Mouse (Mus musculus): ENCODE results near the gene Rcsd1. TPM values are rescaled to one million over a fixed set of nuclear protein-coding genes. Genes with fewer than 3 reads are reported as not detected.
"Not testable (repeated sequence)": the region's sequence is repeated elsewhere in the genome, so short reads cannot be mapped to it uniquely, and the experiment has no call there.

Rcsd1 gene
- total RNA-seq, 1 experiment from 2014 or later = 87.9 TPM

DNA sequence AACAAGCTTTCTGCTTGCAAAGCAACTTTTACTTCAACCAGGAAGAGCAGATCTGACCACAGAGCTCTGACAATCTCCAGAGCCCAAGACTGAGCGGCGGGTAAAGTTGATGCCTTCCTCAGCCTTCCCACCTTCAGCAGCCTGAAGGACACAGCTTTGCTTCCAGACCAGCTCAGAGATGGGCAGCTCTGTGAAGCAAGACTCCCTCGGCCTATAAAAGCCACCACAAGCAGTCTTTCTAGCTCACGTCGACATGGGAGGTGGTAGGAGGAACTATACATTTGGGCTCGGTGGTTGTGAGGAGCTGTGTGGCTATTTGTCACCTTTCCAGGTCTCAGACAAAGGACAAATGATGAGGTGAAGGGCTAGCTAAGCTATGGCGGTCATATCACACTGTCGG is 11.9 kb downstream of the Rcsd1 start:
- no peak for ATAC-seq (replicated peaks; ENCODE audit: insufficient number of reproducible peaks, low FRiP score, low TSS enrichment, poor library complexity, severe bottlenecking)

DNA sequence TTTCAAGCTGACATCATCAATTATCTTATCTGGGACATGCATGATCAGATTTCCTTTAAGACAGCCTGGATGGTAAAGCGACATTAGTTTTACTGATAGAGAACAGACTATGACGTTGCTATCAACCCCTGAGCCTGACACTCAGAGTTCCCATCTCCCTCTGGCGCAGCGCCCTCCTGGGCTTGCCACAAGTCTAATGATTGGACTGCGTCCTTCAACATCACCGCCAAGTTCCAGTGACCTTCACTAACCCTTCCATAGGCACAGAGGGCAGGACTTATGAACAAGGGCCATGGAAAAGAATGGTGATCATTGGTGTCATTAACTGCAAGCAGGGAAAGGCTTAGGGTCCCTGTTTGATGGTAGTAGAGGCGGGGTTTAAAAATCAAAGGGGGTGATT is 12.7 kb downstream of the Rcsd1 start:
- no peak for ATAC-seq (replicated peaks; ENCODE audit: insufficient number of reproducible peaks, low FRiP score, low TSS enrichment, poor library complexity, severe bottlenecking)

DNA sequence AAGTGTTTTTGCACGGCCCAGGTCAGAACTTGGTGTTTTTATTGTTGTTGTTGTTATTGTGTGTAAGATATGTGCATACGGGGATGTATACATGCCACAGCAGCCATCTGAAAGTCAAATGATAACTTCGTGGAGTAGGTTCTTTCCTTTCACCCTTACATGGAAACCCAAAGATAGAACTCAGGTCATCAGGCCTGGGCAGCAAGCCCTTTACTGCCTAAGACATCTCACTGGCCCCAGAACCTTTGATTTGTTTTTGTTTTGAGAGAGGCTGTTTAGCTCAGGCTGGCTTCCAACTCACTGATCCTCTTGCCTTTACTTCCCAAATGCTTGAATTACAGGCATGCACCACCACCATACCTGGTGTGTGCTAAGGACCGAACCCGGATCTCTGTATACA is 13.5 kb downstream of the Rcsd1 start:
- ATAC-seq (replicated peaks; ENCODE audit: insufficient number of reproducible peaks, low FRiP score, low TSS enrichment, poor library complexity, severe bottlenecking) = no peak

DNA sequence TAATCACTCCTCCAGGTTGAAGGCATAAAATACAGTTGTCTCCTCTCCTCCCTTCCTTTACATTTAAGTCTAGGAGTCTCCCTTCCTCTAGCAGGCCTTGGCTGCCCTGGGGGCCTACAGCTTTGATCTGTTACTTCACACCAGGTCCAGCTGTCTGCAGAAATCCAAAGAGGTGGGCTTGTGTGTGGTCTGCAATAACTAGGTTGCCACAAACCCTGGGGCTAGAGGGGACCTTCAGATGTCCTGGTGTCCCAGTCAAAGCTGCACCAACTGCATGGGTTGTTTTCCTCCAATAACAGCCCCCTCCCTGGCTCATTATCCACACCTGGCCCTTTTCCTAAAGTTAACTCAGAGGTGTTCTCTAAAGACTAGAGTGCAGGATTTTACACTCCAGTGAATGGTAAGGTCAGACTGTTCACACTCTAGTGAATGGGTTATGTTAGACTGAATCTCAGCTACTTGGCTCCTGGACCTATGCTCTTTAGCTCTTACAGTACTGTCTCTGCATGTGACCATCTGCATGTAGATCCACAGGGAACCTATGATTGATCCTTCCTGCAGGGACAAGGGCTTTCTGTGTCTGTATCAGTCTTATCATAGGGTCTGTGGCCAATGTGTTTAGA is 14.1 kb downstream of the Rcsd1 start:
- ATAC-seq (replicated peaks; ENCODE audit: insufficient number of reproducible peaks, low FRiP score, low TSS enrichment, poor library complexity, severe bottlenecking) = no peak

- no peak for ATAC-seq (replicated peaks; ENCODE audit: insufficient number of reproducible peaks, low FRiP score, low TSS enrichment, poor library complexity, severe bottlenecking)
These were observed 15.7 kb downstream of the Rcsd1 start for GRCm38 (mm10) chr1:165693856-165694255.

DNA sequence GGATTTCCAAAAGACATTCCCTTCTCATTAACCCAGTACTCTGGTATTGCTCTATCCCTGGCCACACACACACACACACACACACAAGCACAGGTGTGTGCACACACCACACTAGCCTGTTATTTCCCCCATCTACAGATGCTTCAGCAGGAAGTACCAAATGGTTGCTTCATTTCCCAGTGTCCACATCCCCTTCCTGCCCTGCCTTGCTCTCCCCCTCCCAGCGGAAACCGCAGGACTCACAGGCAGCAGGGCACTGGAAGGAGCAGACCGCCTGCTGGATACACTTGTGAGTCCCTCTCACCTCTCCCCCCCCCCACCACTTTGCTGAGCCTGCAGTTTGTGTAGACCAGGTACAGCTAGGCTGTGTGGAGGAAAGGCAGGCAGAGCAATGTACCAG is 18.0 kb downstream of the Rcsd1 start:
- peak; percentile 89 for ATAC-seq (replicated peaks; ENCODE audit: insufficient number of reproducible peaks, low FRiP score, low TSS enrichment, poor library complexity, severe bottlenecking)

DNA sequence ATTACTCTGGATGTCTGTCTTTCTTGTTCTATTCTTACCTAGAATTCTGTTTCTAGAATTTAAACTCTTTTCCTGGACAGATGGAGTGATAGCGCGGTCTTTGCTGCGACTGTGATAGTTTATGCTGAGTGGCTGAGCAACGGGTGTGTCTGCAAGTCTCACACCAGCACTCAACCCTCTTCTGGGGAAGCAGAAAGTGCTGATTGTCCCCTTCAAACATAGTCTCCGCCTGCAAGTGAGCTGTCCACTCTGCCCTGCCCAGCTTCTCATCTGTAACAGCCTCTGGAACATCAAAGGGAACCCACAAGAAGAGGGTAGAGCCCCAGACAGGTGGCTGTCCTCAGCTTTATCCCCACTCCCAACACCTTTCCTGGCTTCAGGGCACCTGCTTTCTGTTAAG is 19.7 kb downstream of the Rcsd1 start:
- no peak for ATAC-seq (replicated peaks; ENCODE audit: insufficient number of reproducible peaks, low FRiP score, low TSS enrichment, poor library complexity, severe bottlenecking)

- no peak for ATAC-seq (replicated peaks; ENCODE audit: insufficient number of reproducible peaks, low FRiP score, low TSS enrichment, poor library complexity, severe bottlenecking)
These were observed 21.7 kb downstream of the Rcsd1 start for GRCm38 (mm10) chr1:165687861-165688260.

DNA sequence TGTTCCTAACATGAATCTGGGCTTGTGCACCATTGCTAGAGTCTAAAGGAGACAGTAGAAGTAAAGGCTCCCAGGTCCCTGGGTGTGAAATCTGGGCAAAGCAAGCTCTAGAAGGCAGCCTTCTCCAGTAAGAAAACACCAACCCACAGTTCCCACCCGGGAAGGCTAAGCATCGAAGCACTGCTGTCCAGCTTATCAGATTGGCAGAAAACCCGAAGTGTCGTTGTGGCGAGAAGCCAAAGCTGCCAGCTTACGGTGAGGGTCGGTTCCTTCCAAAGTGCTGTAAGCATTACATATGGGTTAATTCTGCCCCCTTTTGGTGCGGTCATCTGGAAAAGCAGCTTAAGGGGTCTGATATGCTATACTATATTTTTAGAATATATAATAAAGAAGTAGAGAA is 22.6 kb downstream of the Rcsd1 start:
- no peak for ATAC-seq (replicated peaks; ENCODE audit: insufficient number of reproducible peaks, low FRiP score, low TSS enrichment, poor library complexity, severe bottlenecking)

DNA sequence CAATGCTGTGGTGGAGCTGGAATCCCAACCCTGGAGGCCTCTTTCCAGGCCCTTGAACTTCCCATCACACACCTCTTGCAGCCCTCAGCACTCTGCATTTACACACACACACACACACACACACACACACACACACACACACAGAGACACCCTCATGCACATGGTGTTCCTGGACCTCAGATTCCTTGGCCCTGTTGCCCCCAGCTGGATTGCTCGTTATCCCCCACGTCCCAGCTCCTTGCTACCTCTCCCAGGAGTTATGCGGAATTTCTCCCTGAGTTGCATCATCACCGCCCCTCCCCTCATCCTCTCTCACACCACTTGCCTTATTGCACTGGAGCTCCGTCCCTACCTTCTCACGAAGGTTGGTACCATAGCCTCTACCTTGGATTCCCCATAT is 23.2 kb downstream of the Rcsd1 start:
- no peak for ATAC-seq (replicated peaks; ENCODE audit: insufficient number of reproducible peaks, low FRiP score, low TSS enrichment, poor library complexity, severe bottlenecking)

GRCm38 (mm10) chr1:165684261-165685203 is 25.0 kb downstream of the Rcsd1 start:
- ATAC-seq (replicated peaks; ENCODE audit: insufficient number of reproducible peaks, low FRiP score, low TSS enrichment, poor library complexity, severe bottlenecking) = no peak

DNA sequence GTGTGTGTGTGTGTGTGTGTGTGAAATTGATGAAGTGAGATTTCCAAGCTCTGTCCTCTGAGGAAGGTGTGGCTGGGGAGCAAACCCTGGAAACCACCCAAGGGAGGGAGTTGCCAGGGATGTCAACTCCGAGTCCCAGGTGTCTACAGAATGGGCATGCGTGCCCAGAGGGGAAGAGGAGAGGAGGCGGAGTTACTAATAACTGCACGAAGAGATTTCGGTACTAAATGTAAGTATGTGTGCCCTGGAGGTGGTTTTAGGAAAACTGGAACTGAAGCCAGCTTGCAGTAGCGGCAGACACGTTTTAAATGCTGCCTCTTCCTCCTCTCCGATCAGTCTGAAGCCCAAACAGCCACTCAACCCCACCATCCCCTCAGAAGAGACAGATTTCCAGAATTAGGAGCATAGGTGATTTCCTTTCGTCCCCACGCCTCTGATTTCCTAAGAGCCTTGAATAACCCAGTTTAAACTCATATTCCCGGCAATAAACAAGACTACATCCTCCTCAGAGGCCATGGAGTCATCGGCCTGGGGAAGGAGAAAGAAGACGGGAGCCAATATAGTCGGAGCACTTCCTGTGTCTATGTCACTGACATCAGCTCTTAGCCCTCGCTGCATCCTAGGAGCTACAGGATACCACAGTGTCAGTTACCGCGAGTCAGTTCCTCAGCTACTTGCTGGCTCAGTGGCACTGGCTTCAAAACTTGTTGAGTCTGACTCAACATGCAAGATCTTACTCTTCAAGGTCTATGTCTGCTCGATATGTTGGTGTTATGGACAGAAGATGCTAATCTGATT is 27.3 kb downstream of the Rcsd1 start:
- no peak for ATAC-seq (replicated peaks; ENCODE audit: insufficient number of reproducible peaks, low FRiP score, low TSS enrichment, poor library complexity, severe bottlenecking)

GRCm38 (mm10) chr1:165681045-165681794 is 28.3 kb downstream of the Rcsd1 start:
- peak; percentile 66 for ATAC-seq (replicated peaks; ENCODE audit: insufficient number of reproducible peaks, low FRiP score, low TSS enrichment, poor library complexity, severe bottlenecking)

DNA sequence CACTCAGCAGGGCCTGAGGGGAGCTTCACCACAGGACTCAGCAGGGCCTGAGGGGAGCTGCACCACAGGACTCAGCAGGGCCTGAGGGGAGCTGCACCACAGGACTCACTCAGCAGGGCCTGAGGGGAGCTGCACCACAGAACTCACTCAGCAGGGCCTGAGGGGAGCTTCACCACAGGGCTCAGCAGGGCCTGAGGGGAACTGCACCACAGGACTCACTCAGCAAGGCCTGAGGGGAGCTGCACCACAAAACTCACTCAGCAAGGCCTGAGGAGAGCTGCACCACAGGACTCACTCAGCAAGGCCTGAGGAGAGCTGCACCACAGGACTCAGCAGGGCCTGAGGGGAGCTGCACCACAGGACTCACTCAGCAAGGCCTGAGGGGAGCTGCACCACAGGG is 29.5 kb downstream of the Rcsd1 start:
- ATAC-seq (replicated peaks; ENCODE audit: insufficient number of reproducible peaks, low FRiP score, low TSS enrichment, poor library complexity, severe bottlenecking) = not testable (repeated sequence)

- no peak for ATAC-seq (replicated peaks; ENCODE audit: insufficient number of reproducible peaks, low FRiP score, low TSS enrichment, poor library complexity, severe bottlenecking)
These were observed 29.9 kb downstream of the Rcsd1 start for GRCm38 (mm10) chr1:165679618-165679997.

GRCm38 (mm10) chr1:165678861-165679617 is 30.5 kb downstream of the Rcsd1 start:
- ATAC-seq (replicated peaks; ENCODE audit: insufficient number of reproducible peaks, low FRiP score, low TSS enrichment, poor library complexity, severe bottlenecking) = no peak

GRCm38 (mm10) chr1:165677558-165677957 is 32.0 kb downstream of the Rcsd1 start:
- no peak for ATAC-seq (replicated peaks; ENCODE audit: insufficient number of reproducible peaks, low FRiP score, low TSS enrichment, poor library complexity, severe bottlenecking)

DNA sequence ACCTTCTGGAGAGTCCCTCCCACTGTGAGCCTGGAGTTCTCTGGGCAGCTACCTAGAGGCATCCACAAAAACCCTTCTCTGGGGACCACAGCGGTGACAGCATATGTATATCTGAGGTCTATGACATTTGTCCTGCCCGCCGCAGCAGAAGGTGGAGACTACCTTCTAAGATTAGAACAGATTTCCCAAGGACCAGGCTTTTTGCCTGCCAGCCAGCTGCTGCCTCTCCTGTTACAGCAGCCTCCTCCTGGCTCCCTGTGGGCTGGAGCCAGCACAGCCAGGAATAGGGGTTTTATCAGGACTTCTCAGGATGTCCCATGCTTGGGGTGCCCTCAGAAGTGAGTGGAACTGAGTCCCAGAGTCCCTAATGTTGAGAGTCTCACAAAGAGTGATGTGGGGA is 32.6 kb downstream of the Rcsd1 start:
- no peak for ATAC-seq (replicated peaks; ENCODE audit: insufficient number of reproducible peaks, low FRiP score, low TSS enrichment, poor library complexity, severe bottlenecking)
